Mouse (Mus musculus) stomach, embryonic 14.5 days (tissue): ENCODE measurements around the gene Abcd3. TPM values are rescaled to one million over a fixed set of nuclear protein-coding genes. Genes with fewer than 3 reads are reported as not detected.
A peak's percentile ranks its signal among the peaks of the same experiment; 100 is the strongest.

Experiments used
- ATAC-seq: fragments of 200-750 bp; cut with Nextera tagmentation; 2 replicates; pipeline ENCODE4 v1.8.0; 2017; ENCODE audit warnings: low read depth, moderate TSS enrichment; ENCODE audit not compliant: insufficient number of reproducible peaks, insufficient read depth, low FRiP score
- H3K27ac ChIP-seq: fragments of 300-500 bp; sonication (generic); 2 replicates; pipeline ENCODE4 v1.5.1; 2014; ENCODE audit warnings: mild to moderate bottlenecking, low read length, moderate library complexity, mixed read lengths
- H3K27me3 ChIP-seq: fragments of 300-500 bp; sonication (generic); 2 replicates; pipeline ENCODE4 v1.6.1; 2014; ENCODE audit warnings: low read length, control low read depth, mixed read lengths; ENCODE audit not compliant: control insufficient read depth, insufficient read depth
- H3K36me3 ChIP-seq: fragments of 300-500 bp; sonication (generic); 2 replicates; pipeline ENCODE4 v1.6.1; 2014; ENCODE audit warnings: mild to moderate bottlenecking, control low read depth, low read length, moderate library complexity, mixed read lengths; ENCODE audit not compliant: control insufficient read depth, insufficient read depth
- H3K4me1 ChIP-seq: fragments of 300-500 bp; sonication (generic); 2 replicates; pipeline ENCODE4 v1.6.1; 2014; ENCODE audit warnings: low read length, control low read depth, mixed read lengths; ENCODE audit not compliant: control insufficient read depth, insufficient read depth
- H3K4me2 ChIP-seq: fragments of 300-500 bp; sonication (generic); replicated peaks from 2 replicates; pipeline ENCODE4 v1.6.1; 2014; ENCODE audit warnings: low read depth, low read length, control low read depth
- H3K4me3 ChIP-seq: fragments of 300-500 bp; sonication (generic); 2 replicates; pipeline ENCODE4 v1.5.1; 2014; ENCODE audit warnings: low read depth, low read length, control low read depth
- H3K9ac ChIP-seq: fragments of 300-500 bp; sonication (generic); replicated peaks from 2 replicates; pipeline ENCODE4 v1.6.1; 2014; ENCODE audit warnings: low read depth, mild to moderate bottlenecking, control low read depth, low read length, moderate library complexity, mixed read lengths
- H3K9me3 ChIP-seq: fragments of 300-500 bp; sonication (generic); 2 replicates; pipeline ENCODE4 v1.6.1; 2016; ENCODE audit warnings: low read depth, low read length, control low read depth; ENCODE audit not compliant: control insufficient read depth
- WGBS: fragments of 180-500 bp; shearing (Covaris S2); extraction: QIAGEN DNeasy Blood & Tissue Kit; methylation state at CpG from one replicate; pipeline ENCODE4 v1.1.7; 2014; 5-methylcytosine and 5-hydroxymethylcytosine counted together
- polyA plus RNA-seq: library from polyadenylated mRNA; unstranded; fragments of >200 nt; fragmentation: Nextera tagmentation; extraction: Ambion mirVana; gene quantifications from 2 replicates; pipeline ENCODE4 v1.2.1, GENCODE M21; 2014

Gene Abcd3
- polyA plus RNA-seq: 86.0 and 86.2 TPM in 2 replicates

DNA sequence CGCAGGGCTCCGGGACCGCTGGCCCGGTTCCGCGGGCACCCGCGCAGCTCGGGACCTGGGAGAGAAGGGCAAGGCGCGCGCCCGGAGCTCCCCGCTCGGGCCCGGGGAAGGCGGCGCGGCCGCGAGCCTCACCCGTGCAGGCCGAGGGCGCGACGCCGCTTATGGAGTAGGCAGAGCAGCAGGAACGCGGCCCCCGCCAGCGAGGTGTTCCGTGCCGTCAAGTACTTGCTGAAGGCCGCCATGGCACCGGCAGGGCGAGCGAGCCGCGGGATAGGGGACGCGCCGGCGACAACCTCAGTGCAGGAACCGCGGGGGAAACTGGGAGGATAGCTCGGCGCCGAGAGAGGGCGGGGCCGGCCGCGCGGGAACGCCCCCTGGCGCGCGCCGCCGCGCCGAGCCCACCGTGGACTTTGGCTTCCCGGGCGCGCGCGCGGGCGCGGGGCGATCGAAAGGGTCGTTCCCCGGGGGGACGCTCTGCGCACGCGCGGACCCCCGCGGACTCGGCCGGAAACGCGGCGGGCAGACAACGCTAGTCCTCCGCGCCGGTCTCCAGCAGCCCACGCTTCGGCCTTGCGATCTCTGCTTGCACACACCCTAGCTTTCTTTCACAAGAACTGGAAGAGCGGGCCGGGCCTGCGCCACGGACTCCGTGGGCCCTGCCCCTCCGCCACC is at the start of gene Abcd3:
TSS of gene Abcd3 (minus strand) at position 426 of the 672 bp plus-strand sequence.
- H3K36me3 ChIP-seq: no peaks in the 10 kb centered on the region
- no peaks in the 10 kb centered on the region; the same call in 1 of the 2 replicates for H3K4me1 ChIP-seq
- peak within 1 kb of the TSS; percentile 89 for H3K9ac ChIP-seq
- WGBS: under 1% methylated on average over 95 of the region's 99 CpGs
- peak within 1 kb of the TSS; percentile 60 for H3K4me2 ChIP-seq
- H3K27ac ChIP-seq: peak within 1 kb of the TSS; percentile 98
- H3K27me3 ChIP-seq: no peaks in the 10 kb centered on the region
- no peaks in the 10 kb centered on the region for H3K9me3 ChIP-seq
- peak; percentile 86 for ATAC-seq
- H3K4me3 ChIP-seq: peak within 1 kb of the TSS; percentile 75

DNA sequence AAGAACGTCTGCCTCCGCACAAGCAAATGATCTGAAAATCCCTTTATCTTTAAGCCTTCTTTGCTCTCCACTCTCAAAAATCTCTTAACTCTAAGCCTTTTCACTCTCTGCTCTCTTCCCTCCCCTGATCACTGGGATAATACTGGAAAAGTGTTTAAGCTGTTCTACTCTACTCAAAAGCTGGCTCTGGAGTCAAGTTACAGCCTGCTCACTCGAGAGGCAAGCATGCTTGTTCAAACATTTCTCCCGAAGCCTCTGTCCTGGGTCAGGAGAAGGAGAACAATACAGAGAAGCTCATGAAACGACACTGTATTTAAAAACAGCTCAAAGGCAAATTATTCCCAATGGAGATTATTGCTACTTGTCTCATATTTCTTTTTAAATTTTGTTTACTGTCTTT is 44.0 kb upstream of the Abcd3 start:
- H3K9ac ChIP-seq: no peak overlapping the region
- H3K9me3 ChIP-seq: no peaks in the 10 kb centered on the region
- peaks cover 15% of the 10 kb centered on the region; the same call in 1 of the 2 replicates for H3K4me1 ChIP-seq
- WGBS: 10% methylated on average over 5 of the region's 5 CpGs
- H3K27ac ChIP-seq: peak overlapping the region; percentile 83; the same call in 1 of the 2 replicates
- H3K4me3 ChIP-seq: no peak overlapping the region
- H3K27me3 ChIP-seq: no peaks in the 10 kb centered on the region
- no peaks in the 10 kb centered on the region for H3K36me3 ChIP-seq
- ATAC-seq: peak; percentile 74; the same call in 1 of the 2 replicates
- no peak overlapping the region for H3K4me2 ChIP-seq

GRCm38 (mm10) chr3:121856131-121856530 is 41.0 kb upstream of the Abcd3 start:
- no peak for ATAC-seq
- Histone ChIP-seq H3K9ac (no peak overlapping the region), H3K36me3 (no peaks in the 10 kb centered on the region), H3K9me3 (no peaks in the 10 kb centered on the region), H3K4me3 (no peak overlapping the region), H3K27me3 (no peaks in the 10 kb centered on the region), H3K4me2 (no peak overlapping the region), H3K4me1 (peaks cover 18% of the 10 kb centered on the region; the same call in 1 of the 2 replicates), H3K27ac (no peak overlapping the region)
- 90% methylated on average over 4 of the region's 4 CpGs for WGBS

GRCm38 (mm10) chr3:121853781-121854520 is 38.8 kb upstream of the Abcd3 start:
- H3K4me1 ChIP-seq: peaks cover 15% of the 10 kb centered on the region; the same call in 1 of the 2 replicates
- H3K27ac ChIP-seq: peak overlapping the region; percentile 44; the same call in 1 of the 2 replicates
- 46% methylated on average over 5 of the region's 5 CpGs for WGBS
- no peaks in the 10 kb centered on the region for H3K27me3 ChIP-seq
- H3K4me3 ChIP-seq: no peak overlapping the region
- no peak overlapping the region for H3K9ac ChIP-seq
- no peaks in the 10 kb centered on the region for H3K9me3 ChIP-seq
- no peak overlapping the region for H3K4me2 ChIP-seq
- ATAC-seq: peak; percentile 54; the same call in 1 of the 2 replicates
- no peaks in the 10 kb centered on the region for H3K36me3 ChIP-seq

GRCm38 (mm10) chr3:121852074-121852826 is 37.1 kb upstream of the Abcd3 start:
- H3K9ac ChIP-seq: no peak overlapping the region
- H3K36me3 ChIP-seq: no peaks in the 10 kb centered on the region
- 0 out of 2 replicates have a peak, but pooled peaks cover 6% of the 10 kb centered on the region for H3K4me1 ChIP-seq
- no peak overlapping the region for H3K4me2 ChIP-seq
- peak; percentile 92 for ATAC-seq
- no peak overlapping the region for H3K4me3 ChIP-seq
- H3K9me3 ChIP-seq: no peaks in the 10 kb centered on the region
- WGBS: 44% methylated on average over 4 of the region's 4 CpGs
- no peaks in the 10 kb centered on the region for H3K27me3 ChIP-seq
- H3K27ac ChIP-seq: peak overlapping the region; percentile 48; the same call in 1 of the 2 replicates

- H3K4me3 ChIP-seq: no peak overlapping the region
- no peaks in the 10 kb centered on the region for H3K27me3 ChIP-seq
- H3K4me1 ChIP-seq: 0 out of 2 replicates have a peak, but pooled peaks cover 6% of the 10 kb centered on the region
- H3K36me3 ChIP-seq: no peaks in the 10 kb centered on the region
- ATAC-seq: no peak
- no peak overlapping the region for H3K9ac ChIP-seq
- 90% methylated on average over 3 of the region's 3 CpGs for WGBS
- H3K9me3 ChIP-seq: no peaks in the 10 kb centered on the region
- H3K4me2 ChIP-seq: no peak overlapping the region
- H3K27ac ChIP-seq: no peak overlapping the region; the same call in 1 of the 2 replicates
Observed at GRCm38 (mm10) chr3:121851006-121851405, 35.9 kb upstream of the Abcd3 start.

DNA sequence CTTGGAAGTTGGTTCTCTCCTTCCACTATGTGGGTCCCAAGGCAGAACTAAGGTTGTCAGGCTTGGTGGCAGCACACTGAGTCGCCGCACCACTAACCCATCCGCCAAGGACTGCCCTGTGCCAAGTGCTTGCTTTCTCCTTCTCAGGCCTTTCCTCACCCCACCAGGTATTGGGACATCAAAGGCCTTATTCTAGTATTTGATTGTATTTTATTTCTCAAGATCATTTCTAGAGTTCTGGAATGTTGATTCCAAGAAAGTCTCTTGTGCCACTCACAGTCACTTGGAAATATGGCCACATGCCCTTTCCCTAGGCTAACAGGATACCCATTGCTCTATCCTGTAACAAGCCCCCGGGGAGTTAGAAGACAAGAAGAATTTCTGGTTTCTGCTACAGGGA is 35.3 kb upstream of the Abcd3 start:
- no peak overlapping the region for H3K4me3 ChIP-seq
- no peaks in the 10 kb centered on the region for H3K27me3 ChIP-seq
- no peaks in the 10 kb centered on the region for H3K9me3 ChIP-seq
- no peak for ATAC-seq
- no peak overlapping the region for H3K9ac ChIP-seq
- 95% methylated on average over 4 of the region's 4 CpGs for WGBS
- no peak overlapping the region for H3K4me2 ChIP-seq
- no peak overlapping the region for H3K27ac ChIP-seq
- no peaks in the 10 kb centered on the region for H3K36me3 ChIP-seq
- H3K4me1 ChIP-seq: 0 out of 2 replicates have a peak, but pooled peaks cover 6% of the 10 kb centered on the region

DNA sequence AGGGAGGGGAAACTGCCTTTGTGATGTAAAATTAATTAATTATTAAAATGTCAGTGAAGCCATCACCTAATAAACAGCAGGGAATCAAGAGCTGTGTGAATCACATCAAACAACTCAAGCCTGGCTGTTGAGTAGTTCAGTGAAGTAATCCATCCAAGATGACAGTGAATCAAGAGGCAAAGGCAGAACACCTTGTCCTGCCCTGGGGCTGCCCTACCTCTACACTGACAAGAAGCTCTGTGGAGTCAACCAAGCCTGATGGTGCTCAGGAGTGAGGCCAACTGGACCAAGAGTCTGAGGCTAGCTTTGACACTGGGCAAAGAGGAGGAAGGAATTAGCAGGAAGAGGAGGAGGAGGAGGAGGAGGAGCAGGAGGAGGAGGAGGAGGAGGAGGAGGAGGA is 32.2 kb upstream of the Abcd3 start:
- no peaks in the 10 kb centered on the region for H3K27me3 ChIP-seq

More for the DNA sequence above, 32.2 kb upstream of the Abcd3 start:
- no peaks in the 10 kb centered on the region for H3K9me3 ChIP-seq
- no peak overlapping the region for H3K27ac ChIP-seq
- H3K9ac ChIP-seq: no peak overlapping the region
- H3K4me3 ChIP-seq: no peak overlapping the region
- H3K4me2 ChIP-seq: no peak overlapping the region
- no peaks in the 10 kb centered on the region for H3K4me1 ChIP-seq
- no peaks in the 10 kb centered on the region for H3K36me3 ChIP-seq
- no peak for ATAC-seq
